Mouse (Mus musculus) cortical plate, adult 2 months (tissue): ENCODE measurements around the gene Abhd14a.

Experiments
- CTCF ChIP-seq: fragments of 200-500 bp; IDR thresholded peaks from 2 replicates; pipeline ENCODE4 v1.5.1; 2011; ENCODE audit warnings: mild to moderate bottlenecking, control low read depth, low read length; ENCODE audit not compliant: insufficient read depth; ENCODE audit errors: extremely low read depth
- POLR2A ChIP-seq: fragments of 200-500 bp; IDR thresholded peaks from 2 replicates; pipeline ENCODE4 v1.6.1; 2011; ENCODE audit warnings: mild to moderate bottlenecking, low read length, control low read depth; ENCODE audit not compliant: insufficient read depth; ENCODE audit errors: extremely low read depth

DNA sequence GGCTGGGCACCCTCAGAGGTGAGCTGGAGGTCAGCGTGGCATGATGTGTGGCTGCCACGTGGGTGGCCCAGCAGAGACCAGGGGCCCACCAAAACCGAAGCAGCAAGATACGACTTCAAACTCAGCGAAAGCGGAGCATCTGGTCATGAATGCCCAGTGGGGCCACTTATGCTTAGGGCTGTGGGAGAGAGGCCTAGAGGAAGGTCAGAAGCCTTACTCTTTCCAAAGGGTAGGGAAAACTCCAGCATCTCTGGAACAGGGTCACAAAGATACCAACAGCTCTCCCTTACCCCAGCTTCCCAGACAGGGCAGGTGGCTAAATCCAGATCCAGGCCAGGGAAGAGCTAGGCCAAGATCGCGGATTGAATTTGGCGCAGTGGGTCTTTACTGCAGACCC, 9.7 kb upstream of the Abhd14a start:
- TF ChIP-seq CTCF (no peak), POLR2A (no peak)
